Mouse (Mus musculus) cerebellum, adult 2 months (tissue): ENCODE measurements around the gene Ski.

Experiments used
- CTCF ChIP-seq: fragments of 200-500 bp; IDR thresholded peaks from 2 replicates; pipeline ENCODE4 v1.5.1; 2011; ENCODE audit warnings: low read depth, mild to moderate bottlenecking, control low read depth, low read length, moderate library complexity, borderline replicate concordance; ENCODE audit not compliant: insufficient read depth
- POLR2A ChIP-seq: fragments of 200-500 bp; IDR thresholded peaks from 2 replicates; pipeline ENCODE4 v1.6.1; 2011; ENCODE audit warnings: low read length, control low read depth, borderline replicate concordance; ENCODE audit not compliant: insufficient read depth

GRCm38 (mm10) chr4:155117396-155117978 is 104.9 kb downstream of the Ski start:
- TF ChIP-seq CTCF (no peak), POLR2A (no peak)
